ENCODE assay signal across 8 mouse cellular contexts in the genomic region with DNA sequence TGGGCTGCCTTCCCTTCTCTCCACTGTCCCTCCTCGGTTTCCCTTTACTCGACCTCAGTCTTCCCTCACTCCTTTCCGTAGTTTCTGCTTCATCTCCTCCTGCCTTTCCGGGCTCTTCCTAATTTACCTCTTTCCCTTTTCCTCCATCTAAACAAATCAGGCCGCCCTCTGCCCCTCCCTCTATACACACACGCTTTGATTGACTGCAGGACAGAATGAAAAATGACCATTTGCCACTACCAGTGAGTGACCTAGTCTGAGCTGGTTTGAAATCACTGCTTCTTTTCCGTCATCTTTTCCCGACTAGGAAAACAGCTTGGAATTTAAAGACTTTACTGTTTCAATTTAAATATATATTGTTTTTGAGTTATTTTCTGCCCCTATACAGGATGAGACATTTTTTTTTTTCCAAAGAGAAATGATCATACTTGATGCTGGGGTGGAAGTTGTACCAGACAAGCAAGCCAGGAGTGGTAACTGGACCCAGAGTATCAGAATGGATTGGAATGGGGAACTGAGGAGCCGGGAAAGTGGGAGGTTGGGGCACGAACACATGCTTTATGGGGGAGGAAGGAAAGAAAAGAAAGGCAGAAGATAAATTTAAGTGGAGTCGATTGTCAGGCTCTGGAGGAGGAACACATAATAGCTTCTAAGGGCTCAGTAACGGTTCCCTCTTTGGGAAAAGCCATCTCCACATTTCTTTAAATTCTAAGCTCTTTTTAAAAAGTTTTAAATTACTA.
DNase-seq lines count a peak whose midpoint lies in the region; ATAC-seq and TF ChIP-seq lines count a peak whose summit lies in the region.

No protein-coding gene starts in this region.

- H3K4me2 ChIP-seq in liver, embryonic 13.5 days = peak overlapping the region; percentile 54

- no peak overlapping the region for H3K9ac ChIP-seq in liver, embryonic 13.5 days

- WGBS in thymus, adult 2 months = 17% methylated on average over 12 of the region's 12 CpGs
- WGBS in liver, embryonic 13.5 days (ENCODE audit: insufficient replicate concordance) = 16% methylated on average over 12 of the region's 12 CpGs

- no peak for TF ChIP-seq POLR2A in thymus, adult 2 months (IDR thresholded peaks at IDR 0.05; ENCODE audit: control insufficient read depth, extremely low read depth, insufficient read depth, low read length, poor library complexity)

- TF ChIP-seq CTCF in gastrocnemius, adult 2 months (IDR thresholded peaks at IDR 0.05) = no peak
- no peak for TF ChIP-seq CTCF in thymus, adult 2 months (IDR thresholded peaks at IDR 0.05; ENCODE audit: borderline replicate concordance, control insufficient read depth, extremely low read depth, insufficient read depth, low read length, poor library complexity)

- no peak for DNase-seq in gastrocnemius, adult 2 months
- no peak for DNase-seq in gastrocnemius, postnatal 4 days (ENCODE audit: low spot score in 2 of 2)
- no peak for DNase-seq in thymus, adult 2 months
- DNase-seq in thymus, adult 18-20 months = no peak
- no peak for DNase-seq in liver, embryonic 13.5 days
- no peak for DNase-seq in embryo, embryonic 9.5 days (ENCODE audit: extremely low spot score)
- no peak for DNase-seq in layer of hippocampus, adult 8-10 months (ENCODE audit: low spot score in 2 of 2)

- H3K9me3 ChIP-seq in liver, embryonic 13.5 days (replicated peaks) = no peaks in the 10 kb centered on the region

- peaks cover 6% of the 10 kb centered on the region; the same call in 1 of the 2 replicates for H3K4me1 ChIP-seq in thymus, adult 2 months (replicated peaks; ENCODE audit: control insufficient read depth, insufficient read depth, low read length)
- no peaks in the 10 kb centered on the region for H3K4me1 ChIP-seq in liver, embryonic 13.5 days (replicated peaks)

- H3K36me3 ChIP-seq in thymus, adult 2 months (ENCODE audit: control insufficient read depth, insufficient read depth, low read length) = no peaks in the 10 kb centered on the region
- H3K36me3 ChIP-seq in liver, embryonic 13.5 days = no peaks in the 10 kb centered on the region

- no peak overlapping the region for H3K27ac ChIP-seq in gastrocnemius, adult 2 months
- no peak overlapping the region for H3K27ac ChIP-seq in thymus, adult 2 months (ENCODE audit: control insufficient read depth, insufficient read depth, low read length)
- H3K27ac ChIP-seq in liver, embryonic 13.5 days = no peak overlapping the region

- H3K4me3 ChIP-seq in gastrocnemius, adult 2 months = peak overlapping the region; percentile 69
- 0 out of 2 replicates have a peak overlapping the region, but pooled peaks have one; percentile 3 for H3K4me3 ChIP-seq in thymus, adult 2 months (ENCODE audit: control insufficient read depth, insufficient read depth, low read length)
- peak overlapping the region; percentile 45 for H3K4me3 ChIP-seq in liver, embryonic 13.5 days (replicated peaks)

- intact Hi-C loops in gastrocnemius, adult 2 months (cut with DNase I) = no loop called here

- H3K27me3 ChIP-seq in thymus, adult 2 months (ENCODE audit: control insufficient read depth, insufficient read depth, low read length) = peaks cover 8% of the 10 kb centered on the region; the same call in 1 of the 2 replicates
- H3K27me3 ChIP-seq in liver, embryonic 13.5 days = peaks cover 43% of the 10 kb centered on the region

- ATAC-seq in liver, embryonic 13.5 days (ENCODE audit: low read depth) = no peak
- ATAC-seq in megakaryocyte-erythroid progenitor cell, adult 5-6 weeks (replicated peaks; ENCODE audit: low FRiP score, low TSS enrichment, poor library complexity, severe bottlenecking) = no peak

Comparison
In these comparisons a context has a peak if more than half of its experiments do, and no peak if none do; other contexts are left out.
1. H3K4me3 ChIP-seq: peak in every context shown above with its lines; median percentile 69 in gastrocnemius, adult 2 months; 45 in liver, embryonic 13.5 days; 3 in thymus, adult 2 months.